Mouse (Mus musculus): ENCODE measurements around the gene Ano6.

DNA sequence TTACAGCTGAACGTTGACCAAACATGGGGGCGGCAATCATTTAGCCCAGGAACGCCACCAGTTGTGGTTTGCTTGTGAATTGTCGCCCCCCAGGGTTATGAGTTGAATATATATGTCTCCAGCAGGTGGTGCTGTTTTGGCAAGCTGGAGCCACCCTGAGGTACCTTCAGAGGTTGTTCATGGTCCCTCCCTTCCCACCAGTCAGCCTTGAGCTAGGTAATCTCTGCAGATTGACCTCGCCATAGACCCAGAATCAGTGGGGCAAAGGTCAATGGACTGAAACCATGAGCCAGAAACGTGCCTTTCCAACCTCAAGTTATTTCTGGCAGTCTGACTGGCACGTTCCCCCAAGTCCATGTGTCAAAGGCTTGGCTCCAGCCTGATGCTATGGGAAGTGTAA lies 22.8 kb upstream of the Ano6 start:
- no peak for TF ChIP-seq POLR2A (IDR thresholded peaks at IDR 0.05; ENCODE audit: insufficient read length, low read depth)
- TF ChIP-seq SRF (IDR thresholded peaks at IDR 0.05; ENCODE audit: control insufficient read depth, insufficient read length, low read depth): no peak
- no peak for TF ChIP-seq USF1 (IDR thresholded peaks at IDR 0.05; ENCODE audit: low read depth)
- no peak for TF ChIP-seq TCF12 (IDR thresholded peaks at IDR 0.05; ENCODE audit: insufficient read depth, poor library complexity, severe bottlenecking)
- TF ChIP-seq MAX (IDR thresholded peaks at IDR 0.05; ENCODE audit: low read depth): no peak
- no peak for TF ChIP-seq MYOG (IDR thresholded peaks at IDR 0.05; ENCODE audit: control insufficient read depth in 1 of 3, insufficient read depth in 1 of 3, insufficient read length in 2 of 3, low read depth in 2 of 3)
- no peak for TF ChIP-seq POLR2AphosphoS2 (IDR thresholded peaks at IDR 0.05; ENCODE audit: insufficient read length, low read depth)
- no peak for TF ChIP-seq REST (IDR thresholded peaks at IDR 0.05; ENCODE audit: insufficient read depth, insufficient read length)

Measured in myocyte (in vitro differentiated cells).